Mouse (Mus musculus): ENCODE measurements around the gene Usf3.
A peak's percentile ranks its signal among the peaks of the same experiment; 100 is the strongest.

The Usf3 gene

GRCm38 (mm10) chr16:44173155-44173941 lies at the start of gene Usf3:
Gene Usf3, plus strand, starts transcription at chr16:44173246.
- peak; percentile 24 to 50 for DNase-seq (ENCODE audit: low spot score in 2 of 2)

DNA sequence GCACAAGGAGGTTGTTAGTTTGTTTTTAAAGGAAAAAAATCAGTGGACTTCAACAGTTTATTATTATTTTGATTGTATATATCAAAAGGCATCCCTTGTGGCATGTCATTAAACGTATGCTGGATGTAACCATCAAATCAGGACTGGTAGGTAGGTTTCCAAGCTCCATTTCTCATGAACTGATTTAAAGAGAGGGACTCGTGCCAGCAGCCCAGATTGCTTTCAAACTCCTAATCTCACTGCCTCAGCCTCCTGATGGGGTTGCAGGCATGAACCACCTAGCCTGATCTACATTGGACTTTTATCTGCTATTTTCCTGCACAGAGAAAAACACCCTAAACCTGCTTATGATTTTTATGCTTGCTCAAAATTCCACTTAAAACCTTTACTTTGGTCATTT lies 49.3 kb upstream of the Usf3 start:
- DNase-seq (ENCODE audit: low spot score in 2 of 2): no peak

DNA sequence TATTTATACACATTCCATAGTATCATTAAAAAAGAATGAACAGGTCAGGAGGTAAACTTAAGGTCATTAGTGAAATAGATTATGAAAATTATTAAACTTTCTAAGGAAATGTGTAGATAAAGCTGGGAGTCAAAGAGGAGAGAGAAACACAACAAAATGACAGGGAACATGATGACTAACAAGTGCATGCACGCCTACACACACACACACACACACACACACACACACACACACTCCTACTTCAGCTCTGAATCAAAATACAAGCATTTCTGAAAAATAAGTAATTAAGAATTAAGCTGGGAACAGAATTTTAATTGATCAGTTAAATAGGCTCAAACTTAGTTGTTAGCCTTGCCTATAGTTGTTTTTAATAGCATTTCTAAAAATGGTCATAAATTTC lies 48.3 kb upstream of the Usf3 start:
- no peak for DNase-seq (ENCODE audit: low spot score in 2 of 2)

DNA sequence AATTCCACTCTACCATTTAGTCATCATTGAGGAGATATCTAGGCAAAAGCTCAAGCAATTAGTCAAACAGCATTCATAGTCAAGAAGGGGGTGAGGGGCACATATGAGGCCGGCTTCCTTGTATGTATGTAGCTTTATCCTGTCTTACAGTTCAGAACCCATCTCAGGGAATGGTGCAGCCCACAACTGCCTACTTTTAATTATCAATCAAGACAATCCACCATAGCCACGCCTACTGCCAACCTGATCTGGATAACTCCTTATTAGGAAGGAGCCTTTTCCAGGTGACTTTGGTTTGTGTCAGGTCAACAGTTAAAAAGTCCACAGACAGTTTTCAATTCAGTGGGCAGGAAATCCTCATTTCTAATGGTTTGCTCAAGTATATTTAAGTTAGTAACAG lies 47.6 kb upstream of the Usf3 start:
- DNase-seq (ENCODE audit: low spot score in 2 of 2): no peak

GRCm38 (mm10) chr16:44126437-44126836 lies 46.6 kb upstream of the Usf3 start:
- no peak for DNase-seq (ENCODE audit: low spot score in 2 of 2)

GRCm38 (mm10) chr16:44132300-44132699 lies 40.7 kb upstream of the Usf3 start:
- no peak for DNase-seq (ENCODE audit: low spot score in 2 of 2)

DNA sequence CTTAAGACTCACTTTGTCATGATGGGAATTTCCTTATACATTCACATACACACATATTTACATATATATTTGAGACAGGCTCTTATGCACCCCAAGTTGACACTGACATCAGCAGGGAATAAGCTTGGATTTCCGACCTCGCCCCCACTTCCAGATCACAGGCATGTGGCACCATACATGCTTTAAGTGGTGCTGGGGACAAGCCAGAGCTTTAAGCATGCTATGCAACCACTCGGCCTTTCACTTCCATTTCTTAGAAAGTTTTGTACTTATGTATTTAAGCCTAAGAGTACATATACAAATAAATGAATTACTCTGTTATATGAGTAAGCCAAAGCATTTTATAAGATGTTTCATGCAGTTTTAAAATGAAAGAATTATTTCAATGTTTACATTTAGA lies 39.9 kb upstream of the Usf3 start:
- DNase-seq (ENCODE audit: low spot score in 2 of 2): no peak

GRCm38 (mm10) chr16:44136511-44137021 lies 36.5 kb upstream of the Usf3 start:
- DNase-seq (ENCODE audit: low spot score in 2 of 2): no peak

DNA sequence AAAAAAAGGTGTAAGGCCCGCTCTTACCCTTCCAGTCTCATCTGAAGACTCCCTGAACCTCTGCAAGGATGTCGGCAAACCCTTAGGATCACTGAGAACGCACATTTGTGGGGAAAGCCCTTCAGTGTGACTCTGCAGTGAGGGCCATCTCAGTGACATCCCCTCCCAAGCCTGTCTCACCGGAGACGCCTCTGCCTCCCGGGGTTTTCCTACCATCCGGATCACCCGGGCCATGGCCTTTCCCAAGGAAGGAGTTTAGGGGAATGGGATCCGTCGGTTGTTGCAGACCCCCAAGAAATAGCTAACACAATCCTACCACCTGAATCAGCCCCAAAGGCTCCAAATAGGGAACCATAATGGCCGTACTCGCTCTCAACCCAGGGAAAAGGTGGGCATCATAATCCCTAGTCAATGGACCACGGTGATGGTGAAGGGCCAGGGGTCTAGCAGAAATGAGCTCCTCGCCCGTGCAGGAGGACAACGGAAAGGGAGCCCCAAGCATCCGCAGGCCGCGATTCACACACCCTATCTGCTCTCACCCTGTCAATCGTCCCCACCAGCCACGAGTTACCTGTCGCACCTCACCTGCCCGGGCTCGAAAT lies 34.6 kb upstream of the Usf3 start:
- DNase-seq (ENCODE audit: low spot score in 2 of 2): no peak

DNA sequence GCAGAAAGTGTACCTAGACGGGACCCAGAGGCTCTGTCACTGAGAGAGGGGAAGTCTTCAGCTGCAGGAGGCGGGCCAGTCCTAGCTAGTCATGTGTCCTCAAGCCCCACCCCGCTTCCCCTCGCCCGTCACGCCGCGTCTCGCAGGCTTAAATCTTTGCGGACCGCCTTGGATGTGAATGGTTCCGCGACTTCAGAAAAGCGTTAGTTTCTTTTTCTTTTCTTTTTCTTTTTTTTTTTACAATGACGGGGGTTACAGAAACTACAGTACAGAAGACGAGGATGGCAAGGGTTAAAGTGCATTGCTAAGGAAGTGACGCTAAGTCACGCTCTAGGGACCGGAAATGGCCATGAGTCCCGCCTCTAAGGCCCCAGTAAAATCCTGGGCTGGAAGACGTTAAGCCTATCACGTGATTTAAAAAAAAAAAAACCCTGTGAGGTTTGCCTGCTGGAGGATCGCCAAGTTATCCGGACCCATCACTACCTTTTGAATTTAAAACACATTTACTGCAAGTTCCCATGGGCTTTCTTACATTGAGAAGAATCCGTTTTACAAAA lies 34.0 kb upstream of the Usf3 start:
- peak; percentile 55 to 75 for DNase-seq (ENCODE audit: low spot score in 2 of 2)

DNA sequence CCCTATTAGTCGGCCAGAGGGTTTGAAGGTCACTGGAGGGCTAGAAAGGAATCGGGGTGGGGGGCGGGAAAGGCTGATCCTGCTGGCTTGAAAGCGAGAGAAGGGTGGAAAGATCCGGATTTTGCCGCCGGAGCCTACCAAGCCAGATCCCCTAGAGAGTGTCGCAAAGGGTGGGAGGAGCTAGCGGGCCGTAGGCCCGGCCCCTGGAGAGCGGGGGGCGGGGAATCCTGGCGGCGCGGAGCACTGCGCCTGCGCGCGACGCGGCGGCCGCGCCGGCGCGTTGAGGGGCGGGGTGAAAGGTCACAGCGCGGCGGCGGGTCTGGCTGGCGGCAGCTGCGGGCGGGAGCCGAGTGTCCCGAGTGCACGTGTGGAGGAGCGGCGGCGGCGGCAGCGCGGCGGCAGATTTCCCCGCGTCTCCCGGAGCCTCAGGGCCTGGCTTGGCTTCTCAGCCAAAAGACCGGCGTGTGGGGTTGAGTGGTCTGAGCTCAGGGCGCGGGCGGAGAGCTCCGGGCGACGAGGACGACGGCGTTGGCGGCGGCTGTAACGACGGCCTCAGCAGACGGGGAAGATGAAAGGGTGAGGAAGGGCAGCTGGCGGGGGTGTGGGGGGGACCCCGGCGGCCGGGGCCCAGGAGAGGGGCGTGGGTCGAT lies 33.4 kb upstream of the Usf3 start, which contains the start of the genes Atp6v1a and Naa50:
Atp6v1a (minus strand) TSS at position 170 of the 650 bp plus-strand sequence.
Naa50 (plus strand) TSS at position 295 of the 650 bp plus-strand sequence.
- DNase-seq (ENCODE audit: low spot score in 2 of 2): peak; percentile 90 to 98

GRCm38 (mm10) chr16:44140186-44140787 lies 32.8 kb upstream of the Usf3 start:
- peak; percentile 28 to 61 for DNase-seq (ENCODE audit: low spot score in 2 of 2)

DNA sequence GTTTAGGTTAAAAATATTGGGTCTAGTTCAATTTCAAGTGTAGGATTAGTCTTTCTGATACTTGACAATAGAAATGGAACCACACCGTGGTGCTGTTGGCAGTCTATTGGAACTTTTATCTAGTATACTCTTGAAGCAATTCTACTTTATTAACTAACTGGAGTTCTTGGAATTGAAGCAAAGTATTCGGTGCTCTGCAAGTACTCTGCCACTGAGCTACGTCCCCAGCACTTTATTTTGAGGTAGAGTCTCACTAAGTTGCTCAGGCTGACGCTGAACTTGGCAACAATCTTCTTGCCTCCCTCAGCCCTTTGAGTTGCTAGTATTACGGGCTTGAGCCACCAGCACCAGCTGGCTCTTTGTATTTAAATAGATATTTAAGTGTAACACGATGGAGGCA lies 31.6 kb upstream of the Usf3 start:
- DNase-seq (ENCODE audit: low spot score in 2 of 2): no peak

DNA sequence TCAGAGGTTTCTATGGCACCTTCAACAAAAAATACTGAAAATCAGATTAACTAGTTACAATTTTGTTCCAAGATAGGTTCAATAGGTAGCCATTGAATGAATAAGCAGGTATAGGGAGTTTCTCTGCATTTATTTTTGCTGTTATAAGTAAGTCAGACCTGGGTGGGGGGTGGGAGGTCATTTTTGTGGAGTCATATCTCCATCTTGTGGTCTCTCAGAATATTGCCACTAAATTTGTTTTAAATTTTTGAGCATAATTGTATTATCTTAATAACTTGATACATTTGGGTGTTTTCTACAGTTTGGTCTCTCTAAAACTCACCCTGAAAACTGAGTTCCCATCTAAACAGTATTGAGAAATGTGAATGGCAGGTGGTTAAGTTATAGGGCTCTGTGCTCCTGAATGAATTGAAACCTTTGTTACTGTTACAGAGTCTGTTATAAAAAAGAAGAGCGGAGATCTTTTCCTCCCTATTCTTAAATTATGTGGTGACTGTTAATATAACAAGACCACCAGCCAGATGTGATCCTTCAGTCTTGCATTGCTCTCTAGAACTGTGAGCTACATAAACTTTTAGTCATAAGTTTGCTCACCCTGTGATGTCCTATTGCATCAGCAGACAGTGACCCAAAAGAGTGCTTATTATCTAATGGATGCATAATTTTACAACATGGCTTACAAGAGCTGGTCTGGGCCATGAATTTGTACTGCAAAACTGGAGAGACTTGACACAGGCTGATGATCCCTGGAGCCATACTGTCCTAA lies 23.9 kb upstream of the Usf3 start:
- no peak for DNase-seq (ENCODE audit: low spot score in 2 of 2)

DNA sequence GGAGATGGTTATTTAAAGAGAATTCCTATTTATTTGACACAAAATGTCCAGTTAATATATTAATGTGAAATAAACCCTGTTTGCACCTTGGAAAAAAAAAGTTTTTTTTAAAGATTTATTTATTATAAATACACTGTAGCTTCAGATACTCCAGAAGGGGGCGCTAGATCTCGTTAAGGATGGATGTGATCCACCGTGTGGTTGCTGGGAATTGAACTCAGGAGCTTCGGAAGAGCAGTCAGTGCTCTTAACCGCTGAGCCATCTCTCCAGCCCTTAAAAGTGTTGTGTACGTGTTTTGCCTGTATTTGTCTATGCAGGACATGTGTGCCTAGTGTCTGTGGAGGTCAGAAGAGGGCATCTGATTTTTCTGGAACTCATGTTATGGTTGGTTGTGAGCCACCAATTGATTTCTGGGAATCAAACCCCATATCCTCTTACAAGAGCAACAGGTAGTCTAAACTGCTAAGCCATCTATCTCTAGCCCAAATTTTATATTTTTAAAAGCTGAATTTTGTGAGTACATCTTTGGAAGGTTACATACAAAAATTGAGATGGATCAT lies 18.5 kb upstream of the Usf3 start:
- DNase-seq (ENCODE audit: low spot score in 2 of 2): no peak

- DNase-seq (ENCODE audit: low spot score in 2 of 2): no peak
These were observed 13.7 kb upstream of the Usf3 start for GRCm38 (mm10) chr16:44159325-44159724.

DNA sequence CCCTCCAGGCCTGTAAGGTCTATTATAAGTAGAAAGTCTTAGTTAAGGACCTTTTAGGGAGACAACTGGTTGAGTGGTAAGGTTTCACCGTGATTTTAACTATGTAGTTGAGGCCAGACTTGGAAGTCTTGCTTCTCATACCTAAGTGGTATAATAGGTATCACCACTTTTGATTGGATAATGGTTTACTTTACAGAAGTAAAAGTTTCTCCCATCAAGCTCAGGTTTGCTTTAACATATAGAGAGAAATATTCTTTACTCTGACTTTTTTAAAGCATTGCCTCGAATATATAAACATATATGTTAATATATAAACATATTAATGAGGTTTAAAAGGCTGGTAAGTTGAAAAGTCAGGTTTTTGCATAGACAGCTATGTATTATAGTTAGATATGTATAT lies 9.2 kb upstream of the Usf3 start:
- no peak for DNase-seq (ENCODE audit: low spot score in 2 of 2)

GRCm38 (mm10) chr16:44165182-44165581 lies 7.9 kb upstream of the Usf3 start:
- DNase-seq (ENCODE audit: low spot score in 2 of 2): no peak

DNA sequence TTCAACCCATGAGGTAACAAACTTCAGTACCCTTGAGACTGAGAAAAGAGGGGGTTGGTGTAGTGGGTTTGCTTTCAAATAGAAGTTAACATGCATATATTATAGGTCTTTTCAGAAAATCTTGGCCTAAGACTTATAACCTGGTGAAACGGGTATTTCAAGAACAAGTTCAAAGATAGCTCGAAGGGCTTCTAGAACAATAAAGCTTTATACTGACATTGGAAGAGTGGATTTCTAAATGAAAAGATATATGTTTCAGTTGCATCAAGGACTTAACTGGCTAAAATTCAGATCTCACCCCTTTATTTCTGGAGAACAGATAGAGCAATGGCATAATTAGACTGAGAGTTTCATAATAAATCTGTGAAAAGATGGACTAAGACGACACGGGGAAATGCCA lies 4.1 kb upstream of the Usf3 start:
- DNase-seq (ENCODE audit: low spot score in 2 of 2): no peak

DNA sequence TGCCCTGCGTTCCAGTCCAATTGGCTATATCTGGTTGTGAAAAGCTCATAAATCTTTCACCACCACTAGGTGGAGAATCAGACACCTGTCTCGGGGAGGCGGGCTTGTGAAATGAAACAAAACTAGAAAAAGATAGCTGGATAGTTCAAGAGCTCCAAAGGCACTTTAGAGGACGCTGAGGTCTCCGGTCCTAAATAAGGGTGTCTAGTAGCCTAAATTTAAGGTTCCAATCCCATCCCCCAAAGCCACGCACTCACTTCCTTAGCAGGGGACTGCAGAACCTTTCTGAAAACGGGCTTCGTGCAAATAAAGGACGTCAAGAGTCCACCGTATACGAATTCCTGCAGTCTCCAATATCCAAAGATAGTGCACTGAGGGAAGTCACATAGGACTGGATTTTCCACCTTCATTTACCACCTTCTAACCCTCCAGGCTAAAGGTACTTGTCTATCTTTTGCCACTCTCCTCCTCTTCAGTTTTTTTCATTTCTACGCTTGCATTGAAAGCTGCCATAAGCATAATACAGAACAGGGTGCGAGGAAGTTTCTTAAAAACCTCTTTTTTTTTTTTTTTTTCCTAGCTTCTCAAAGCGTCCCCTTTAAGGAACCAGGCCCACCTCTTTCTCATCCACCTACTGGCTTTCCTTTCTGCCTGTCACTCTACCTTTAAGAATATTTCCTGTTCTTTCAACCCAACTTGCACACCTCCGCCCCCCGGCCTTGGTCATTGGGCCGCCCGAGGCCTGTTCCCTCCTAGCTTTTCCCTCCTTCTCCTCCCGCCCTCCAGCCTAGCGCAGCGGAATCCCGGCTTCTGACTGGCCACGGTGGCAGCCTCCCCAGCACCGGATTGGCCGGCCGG lies 520 bp upstream of the Usf3 start:
- peak; percentile 94 to 97 for DNase-seq (ENCODE audit: low spot score in 2 of 2)
